Mouse (Mus musculus) G1E (cell line): Measurements from ENCODE around the gene Acer1.

Experiments
- CTCF ChIP-seq: IDR thresholded peaks from 2 replicates; pipeline ENCODE4 v1.5.1; 2012; ENCODE audit warnings: low read depth, low read length, inconsistent platforms, mixed read lengths
- GATA1 ChIP-seq: IDR thresholded peaks from 2 replicates; pipeline ENCODE4 v1.6.1; 2012; ENCODE audit warnings: borderline replicate concordance, low read length, inconsistent platforms, mixed read lengths
- POLR2AphosphoS5 ChIP-seq: IDR thresholded peaks from 2 replicates; pipeline ENCODE4 v1.6.1; 2012; ENCODE audit warnings: low read depth, low read length, inconsistent platforms; ENCODE audit not compliant: insufficient replicate concordance
- TAL1 ChIP-seq: conservative IDR thresholded peaks from 2 replicates; pipeline ENCODE4 v1.6.1; 2012; ENCODE audit warnings: low read depth, low read length, inconsistent platforms, mixed read lengths

DNA sequence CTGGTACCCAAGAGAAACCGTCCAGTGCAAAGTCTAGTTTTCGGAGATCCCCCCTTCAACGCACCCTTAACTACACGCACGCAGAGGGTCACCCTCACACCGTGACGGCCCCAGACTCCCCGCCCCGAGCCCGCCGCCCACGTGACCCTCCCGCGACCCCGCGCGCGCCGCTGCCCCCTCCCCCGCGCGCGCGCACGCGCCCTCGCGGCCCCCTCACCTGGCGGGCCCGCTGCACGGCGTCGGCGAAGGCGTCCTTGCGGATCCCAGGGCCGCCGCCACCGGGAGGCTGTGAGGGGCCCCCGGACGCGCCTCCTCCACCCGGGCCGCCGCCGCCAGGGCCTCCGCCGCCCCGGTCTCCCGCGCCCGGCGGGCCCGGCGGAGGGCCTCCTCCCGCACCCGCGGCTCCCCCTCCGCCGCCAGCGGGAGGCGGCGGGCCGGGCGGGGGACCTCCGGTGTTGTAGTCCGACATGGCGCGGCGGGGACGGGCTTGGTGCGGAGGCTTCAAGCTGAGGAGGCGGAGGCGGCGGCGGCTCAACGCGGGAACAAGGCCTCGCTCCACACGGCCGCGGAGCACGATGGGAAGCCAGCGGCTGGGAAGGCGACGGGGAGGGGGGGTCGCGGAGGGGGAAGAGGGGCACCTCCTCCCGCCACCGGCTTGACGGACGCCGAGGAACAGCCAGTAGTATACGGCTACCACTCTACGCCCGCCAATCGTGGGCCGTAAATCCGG lies 49.2 kb upstream of the Acer1 start, which contains the start of gene Khsrp:
- TF ChIP-seq CTCF = no peak
- TF ChIP-seq TAL1 = no peak
- TF ChIP-seq GATA1 = no peak
- no peak for TF ChIP-seq POLR2AphosphoS5
